Comparison of ENCODE assay signal across 15 mouse cellular contexts in the genomic region with DNA sequence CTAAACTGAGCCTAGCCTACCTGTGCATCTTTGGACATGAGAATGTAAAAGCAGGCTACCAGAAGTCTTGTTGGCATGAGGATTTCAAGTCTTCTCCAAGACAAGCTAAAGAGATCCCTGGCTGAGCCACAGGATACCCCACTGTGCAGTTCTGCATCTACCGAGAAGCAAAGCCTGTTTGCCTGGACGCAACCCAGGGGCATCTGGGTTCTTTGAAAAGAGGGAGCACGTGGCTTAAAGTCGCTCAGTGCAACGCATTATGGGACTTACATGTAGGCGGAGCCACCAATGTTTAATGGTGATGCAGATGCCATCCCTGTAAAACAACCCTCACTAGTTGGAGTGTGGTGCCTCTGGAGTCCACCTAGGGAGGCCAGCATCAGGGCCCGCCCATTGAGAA.
"Had no signal": no experiment of that assay in that cellular context is flagged by ENCODE, and none has a peak within 500 bp of the region (broad histone marks: within the 10 kb centered on the region; RNA-seq: fewer than 3 reads in every experiment).

No protein-coding gene starts in this region.

- H3K4me2 ChIP-seq: lung, embryonic 15.5 days; midbrain, embryonic 12.5 days; neural tube, embryonic 12.5 days; stomach, embryonic 15.5 days had no signal

- ATAC-seq: liver, postnatal 0 days; lung, postnatal 0 days had no signal

- H3K4me1 ChIP-seq: lung, embryonic 15.5 days; midbrain, embryonic 12.5 days; neural tube, embryonic 12.5 days; stomach, embryonic 15.5 days had no signal

- H3K27ac ChIP-seq: lung, embryonic 15.5 days; macrophage; midbrain, embryonic 12.5 days; neural tube, embryonic 12.5 days; stomach, embryonic 15.5 days; stomach, postnatal 0 days had no signal

- DNase-seq: liver, postnatal 0 days; lung, adult 2 months; lung, postnatal 14 days; lung, postnatal 36 days; right cerebral cortex, postnatal 14 days; thymus, adult 2 months; thymus, postnatal 36 days had no signal

- H3K4me3 ChIP-seq: lung, embryonic 15.5 days; megakaryocyte, embryonic 14.5 days; midbrain, embryonic 12.5 days; neural tube, embryonic 12.5 days; stomach, embryonic 15.5 days had no signal

- H3K9me3 ChIP-seq: lung, embryonic 15.5 days; midbrain, embryonic 12.5 days; neural tube, embryonic 12.5 days; stomach, embryonic 15.5 days had no signal

- H3K27me3 ChIP-seq: lung, embryonic 15.5 days; midbrain, embryonic 12.5 days; neural tube, embryonic 12.5 days; stomach, embryonic 15.5 days had no signal

- H3K36me3 ChIP-seq: lung, embryonic 15.5 days; midbrain, embryonic 12.5 days; neural tube, embryonic 12.5 days; stomach, embryonic 15.5 days had no signal

- H3K9ac ChIP-seq: liver, postnatal 0 days; lung, embryonic 15.5 days; midbrain, embryonic 12.5 days; neural tube, embryonic 12.5 days; stomach, embryonic 15.5 days had no signal
